Mouse (Mus musculus) E14TG2a.4 (cell line): ENCODE measurements around the gene Madd.

Experiments
- CTCF ChIP-seq: conservative IDR thresholded peaks from 2 replicates; pipeline ENCODE4 v1.5.1; 2014; ENCODE audit warnings: low read length
- NANOG ChIP-seq: IDR thresholded peaks from 2 replicates; pipeline ENCODE4 v1.6.1; 2014; ENCODE audit warnings: borderline replicate concordance, low read length, mixed read lengths

DNA sequence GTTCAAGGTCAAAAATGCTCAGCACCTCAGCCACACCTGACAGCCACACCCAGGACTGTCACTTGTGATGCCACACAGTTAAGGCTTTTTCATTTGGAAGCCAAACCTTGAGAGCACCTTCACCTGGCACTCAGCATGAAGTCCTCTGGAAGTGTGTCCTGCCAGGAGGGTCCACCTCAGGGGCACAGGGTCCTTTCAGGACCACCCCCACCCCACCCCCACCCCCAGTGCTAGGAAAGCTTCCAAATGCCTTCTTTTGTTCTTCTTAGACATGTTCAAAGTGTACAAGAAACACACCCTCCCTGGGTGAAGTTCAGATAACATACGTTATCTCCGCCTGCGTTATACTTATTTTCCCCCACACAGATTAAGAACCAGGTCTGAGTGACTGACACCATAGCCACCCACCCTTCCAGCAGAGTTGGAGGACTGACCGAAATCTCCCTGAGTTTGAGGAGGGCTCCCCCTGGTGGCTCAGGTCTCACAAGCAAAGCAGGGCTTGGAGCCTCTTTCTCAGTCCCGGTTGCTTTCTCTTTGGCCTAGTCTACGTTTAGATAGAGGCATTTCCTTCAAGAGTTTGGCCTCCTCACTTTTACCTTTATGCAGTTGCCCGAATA, 82.4 kb downstream of the Madd start:
- TF ChIP-seq CTCF (peak; percentile 78), NANOG (no peak)
